Mouse (Mus musculus): ENCODE measurements around the gene Nfia. TPM values are rescaled to one million over a fixed set of nuclear protein-coding genes. Genes with fewer than 3 reads are reported as not detected.

The Nfia gene
- polyA plus RNA-seq, 1 experiment from 2014 or later = 15.9 TPM

GRCm38 (mm10) chr4:98109064-98109463 is 336.5 kb downstream of the Nfia start:
- ATAC-seq = 0 out of 2 replicates have a peak, but pooled peaks have one; percentile 48
- Histone ChIP-seq H3K27me3 (replicated peaks; ENCODE audit: control insufficient read depth, insufficient read depth, low read length) (no peaks in the 10 kb centered on the region), H3K36me3 (ENCODE audit: control insufficient read depth, insufficient read depth) (no peaks in the 10 kb centered on the region), H3K9ac (ENCODE audit: low read depth, low read length) (no peak overlapping the region), H3K9me3 (ENCODE audit: control insufficient read depth) (no peaks in the 10 kb centered on the region), H3K4me3 (ENCODE audit: low read depth, low read length) (no peak overlapping the region), H3K4me2 (replicated peaks; ENCODE audit: low read depth) (no peak overlapping the region), H3K27ac (ENCODE audit: low read depth, low read length) (no peak overlapping the region), H3K4me1 (replicated peaks; ENCODE audit: control insufficient read depth, insufficient read depth, low read length) (peaks cover 11% of the 10 kb centered on the region)
- 22% methylated on average over 7 of the region's 7 CpGs for WGBS
- peak; percentile 79 for TF ChIP-seq CTCF (IDR thresholded peaks at IDR 0.05; ENCODE audit: low read depth)

- no peak for TF ChIP-seq CTCF (IDR thresholded peaks at IDR 0.05; ENCODE audit: low read depth)
- Histone ChIP-seq H3K9me3 (ENCODE audit: control insufficient read depth) (no peaks in the 10 kb centered on the region), H3K4me2 (replicated peaks; ENCODE audit: low read depth) (no peak overlapping the region), H3K9ac (ENCODE audit: low read depth, low read length) (no peak overlapping the region), H3K4me3 (ENCODE audit: low read depth, low read length) (no peak overlapping the region), H3K27me3 (replicated peaks; ENCODE audit: control insufficient read depth, insufficient read depth, low read length) (no peaks in the 10 kb centered on the region), H3K27ac (ENCODE audit: low read depth, low read length) (no peak overlapping the region), H3K36me3 (ENCODE audit: control insufficient read depth, insufficient read depth) (no peaks in the 10 kb centered on the region), H3K4me1 (replicated peaks; ENCODE audit: control insufficient read depth, insufficient read depth, low read length) (peaks cover 11% of the 10 kb centered on the region)
- WGBS = 89% methylated on average over 4 of the region's 4 CpGs
- ATAC-seq = no peak
Observed at GRCm38 (mm10) chr4:98109911-98110310, 337.4 kb downstream of the Nfia start.

- H3K9ac ChIP-seq (ENCODE audit: low read depth, low read length) = no peak overlapping the region
- ATAC-seq = no peak
- WGBS = 84% methylated on average over 10 of the region's 10 CpGs
- H3K4me1 ChIP-seq (replicated peaks; ENCODE audit: control insufficient read depth, insufficient read depth, low read length) = no peaks in the 10 kb centered on the region
- TF ChIP-seq CTCF (IDR thresholded peaks at IDR 0.05; ENCODE audit: low read depth) = no peak
- no peaks in the 10 kb centered on the region for H3K36me3 ChIP-seq (ENCODE audit: control insufficient read depth, insufficient read depth)
- H3K9me3 ChIP-seq (ENCODE audit: control insufficient read depth) = no peaks in the 10 kb centered on the region
- no peaks in the 10 kb centered on the region for H3K27me3 ChIP-seq (replicated peaks; ENCODE audit: control insufficient read depth, insufficient read depth, low read length)
- H3K4me3 ChIP-seq (ENCODE audit: low read depth, low read length) = no peak overlapping the region
- no peak overlapping the region for H3K4me2 ChIP-seq (replicated peaks; ENCODE audit: low read depth)
- H3K27ac ChIP-seq (ENCODE audit: low read depth, low read length) = no peak overlapping the region
Observed at GRCm38 (mm10) chr4:98113289-98114024, 340.9 kb downstream of the Nfia start.

GRCm38 (mm10) chr4:98114966-98115365 is 342.4 kb downstream of the Nfia start:
- H3K4me1 ChIP-seq (replicated peaks; ENCODE audit: control insufficient read depth, insufficient read depth, low read length) = no peaks in the 10 kb centered on the region
- H3K27me3 ChIP-seq (replicated peaks; ENCODE audit: control insufficient read depth, insufficient read depth, low read length) = no peaks in the 10 kb centered on the region
- no peak overlapping the region for H3K27ac ChIP-seq (ENCODE audit: low read depth, low read length)
- no peak overlapping the region for H3K4me2 ChIP-seq (replicated peaks; ENCODE audit: low read depth)
- no peak overlapping the region for H3K9ac ChIP-seq (ENCODE audit: low read depth, low read length)
- no peaks in the 10 kb centered on the region for H3K36me3 ChIP-seq (ENCODE audit: control insufficient read depth, insufficient read depth)
- H3K9me3 ChIP-seq (ENCODE audit: control insufficient read depth) = no peaks in the 10 kb centered on the region
- TF ChIP-seq CTCF (IDR thresholded peaks at IDR 0.05; ENCODE audit: low read depth) = no peak
- no peak overlapping the region for H3K4me3 ChIP-seq (ENCODE audit: low read depth, low read length)
- WGBS = 80% methylated on average over 2 of the region's 2 CpGs
- no peak for ATAC-seq

GRCm38 (mm10) chr4:98115401-98115800 is 342.9 kb downstream of the Nfia start:
- no peak overlapping the region for H3K4me2 ChIP-seq (replicated peaks; ENCODE audit: low read depth)
- H3K27ac ChIP-seq (ENCODE audit: low read depth, low read length) = no peak overlapping the region
- no peaks in the 10 kb centered on the region for H3K4me1 ChIP-seq (replicated peaks; ENCODE audit: control insufficient read depth, insufficient read depth, low read length)
- no peak overlapping the region for H3K4me3 ChIP-seq (ENCODE audit: low read depth, low read length)
- no peaks in the 10 kb centered on the region for H3K36me3 ChIP-seq (ENCODE audit: control insufficient read depth, insufficient read depth)
- H3K9me3 ChIP-seq (ENCODE audit: control insufficient read depth) = no peaks in the 10 kb centered on the region
- TF ChIP-seq CTCF (IDR thresholded peaks at IDR 0.05; ENCODE audit: low read depth) = no peak
- no peaks in the 10 kb centered on the region for H3K27me3 ChIP-seq (replicated peaks; ENCODE audit: control insufficient read depth, insufficient read depth, low read length)
- H3K9ac ChIP-seq (ENCODE audit: low read depth, low read length) = no peak overlapping the region
- 92% methylated on average over 4 of the region's 4 CpGs for WGBS
- ATAC-seq = no peak

GRCm38 (mm10) chr4:98116046-98116445 is 343.5 kb downstream of the Nfia start:
- Histone ChIP-seq H3K4me3 (ENCODE audit: low read depth, low read length) (no peak overlapping the region), H3K9ac (ENCODE audit: low read depth, low read length) (no peak overlapping the region), H3K4me2 (replicated peaks; ENCODE audit: low read depth) (no peak overlapping the region), H3K27ac (ENCODE audit: low read depth, low read length) (no peak overlapping the region), H3K9me3 (ENCODE audit: control insufficient read depth) (no peaks in the 10 kb centered on the region), H3K4me1 (replicated peaks; ENCODE audit: control insufficient read depth, insufficient read depth, low read length) (no peaks in the 10 kb centered on the region), H3K36me3 (ENCODE audit: control insufficient read depth, insufficient read depth) (no peaks in the 10 kb centered on the region), H3K27me3 (replicated peaks; ENCODE audit: control insufficient read depth, insufficient read depth, low read length) (no peaks in the 10 kb centered on the region)
- WGBS = 96% methylated on average over 7 of the region's 7 CpGs
- no peak for TF ChIP-seq CTCF (IDR thresholded peaks at IDR 0.05; ENCODE audit: low read depth)
- no peak for ATAC-seq

Data from intestine, postnatal 0 days (tissue).